Mouse (Mus musculus): ENCODE measurements around the gene Odf2.

DNA sequence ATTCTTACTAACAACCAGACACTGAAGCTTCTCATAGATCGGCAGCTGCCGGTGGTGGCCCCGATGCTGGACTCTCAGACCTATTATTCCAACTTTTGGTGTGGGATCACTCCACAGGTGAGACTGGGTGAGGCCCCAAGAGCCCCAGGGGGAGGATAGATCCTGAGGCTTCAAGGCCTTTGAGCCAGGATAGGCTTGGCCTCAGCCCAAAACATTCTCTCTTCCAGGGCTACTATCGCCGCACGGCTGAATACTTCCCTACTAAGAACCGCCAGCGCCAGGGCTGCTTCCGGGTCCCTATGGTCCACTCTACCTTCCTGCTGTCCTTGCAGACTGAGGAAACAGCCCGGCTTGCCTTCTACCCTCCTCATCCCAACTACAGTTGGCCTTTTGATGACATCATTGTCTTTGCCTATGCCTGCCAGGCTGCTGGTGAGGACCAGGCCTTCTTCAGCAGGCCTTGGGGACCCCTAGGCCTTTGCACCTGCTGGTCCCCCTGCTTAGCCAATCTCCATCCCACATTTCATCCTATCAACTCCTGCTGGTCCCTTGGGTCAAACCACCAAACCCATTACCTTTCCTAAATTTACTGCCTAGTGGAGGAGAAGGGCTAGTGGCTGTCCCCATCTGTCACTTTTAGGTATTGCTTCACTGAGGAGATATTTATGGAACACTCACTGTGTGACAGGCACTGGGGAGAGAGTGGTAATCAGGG, 16.3 kb upstream of the Odf2 start:
- no peak for TF ChIP-seq CTCF (IDR thresholded peaks at IDR 0.05; ENCODE audit: low read depth, low read length)
- TF ChIP-seq POLR2A (IDR thresholded peaks at IDR 0.05; ENCODE audit: insufficient read depth, low read length): no peak
- TF ChIP-seq EP300 (IDR thresholded peaks at IDR 0.05; ENCODE audit: insufficient read depth, low read depth, low read length): no peak

Measured in ES-Bruce4 (cell line).